8 mouse cellular contexts compared by ENCODE assay signal in genomic region chr10:80350292-80350691, GRCm38 (mm10). TPM values are rescaled to one million over a fixed set of nuclear protein-coding genes. Genes with fewer than 3 reads are reported as not detected.
DNase-seq lines count a peak whose midpoint lies in the region; ATAC-seq lines count a peak whose summit lies in the region.

No protein-coding gene starts in this region.

- no peaks in the 10 kb centered on the region for H3K4me1 ChIP-seq in hindbrain, embryonic 14.5 days (replicated peaks; ENCODE audit: control insufficient read depth, insufficient read depth, low read length)

- no peaks in the 10 kb centered on the region for H3K9me3 ChIP-seq in hindbrain, embryonic 14.5 days (ENCODE audit: control insufficient read depth, low read length)

- no peaks in the 10 kb centered on the region for H3K36me3 ChIP-seq in hindbrain, embryonic 14.5 days (replicated peaks; ENCODE audit: control insufficient read depth, insufficient read depth)

- no peak overlapping the region for H3K4me3 ChIP-seq in hindbrain, embryonic 14.5 days (replicated peaks; ENCODE audit: low read length)

- H3K4me2 ChIP-seq in hindbrain, embryonic 14.5 days (replicated peaks) = no peak overlapping the region

- peak; percentile 88 for DNase-seq in R1 (ENCODE audit: low read depth, low spot score)
- DNase-seq in cerebellum, postnatal 14 days = peak; percentile 88 to 93
- peak; percentile 83 to 89 for DNase-seq in frontal cortex, postnatal 36 days (ENCODE audit: low spot score in 2 of 2)
- peak; percentile 80 for DNase-seq in hindbrain, embryonic 14.5 days (ENCODE audit: low spot score)
- peak; percentile 79 to 81 for DNase-seq in layer of hippocampus, postnatal 36 days
- DNase-seq in right cerebral cortex, adult 2 months (ENCODE audit: low spot score in 2 of 2) = peak; percentile 86 to 92
- DNase-seq in urinary bladder, postnatal 10 days (ENCODE audit: low spot score) = peak; percentile 76

- no peak overlapping the region for H3K9ac ChIP-seq in hindbrain, embryonic 14.5 days

- H3K27ac ChIP-seq in hindbrain, embryonic 14.5 days = no peak overlapping the region

- H3K27me3 ChIP-seq in hindbrain, embryonic 14.5 days (ENCODE audit: control insufficient read depth, insufficient read depth, low read length) = peaks cover 98% of the 10 kb centered on the region

- WGBS in hindbrain, embryonic 14.5 days = 6% methylated on average over 7 of the region's 7 CpGs

- peak; percentile 62 for ATAC-seq in hindbrain, embryonic 14.5 days (ENCODE audit: low FRiP score)
- ATAC-seq in megakaryocyte, adult 5-6 weeks (ENCODE audit: poor library complexity, severe bottlenecking) = peak; percentile 92

RNA-seq across cellular contexts. Expression of gene Adamtsl5, which starts 2.1 kb away (rescaled TPM):
- polyA plus RNA-seq in hindbrain, embryonic 14.5 days (2014; fragmentation: Nextera tagmentation; extraction: Ambion mirVana) = 0.84 and 0.90 TPM in 2 replicates
- 1 to 10 TPM; 4.9 to 5.2 TPM for total RNA-seq in layer of hippocampus, postnatal 36 days (2021)
- 0.07 TPM in 1 of 2 replicates, not detected in the other for total RNA-seq in megakaryocyte, adult 5-6 weeks (2015)
- not detected in 2 replicates for total RNA-seq in megakaryocyte, adult 5-6 weeks (2017)

RNA-seq across cellular contexts. Expression of gene Plk5, which starts 6.0 kb away (rescaled TPM):
- 3.6 and 4.1 TPM in 2 replicates for polyA plus RNA-seq in hindbrain, embryonic 14.5 days (2014; fragmentation: Nextera tagmentation; extraction: Ambion mirVana)
- total RNA-seq in layer of hippocampus, postnatal 36 days (2021) = 10 to 100 TPM; 23.2 to 23.4 TPM
- not detected in 2 replicates for total RNA-seq in megakaryocyte, adult 5-6 weeks (2015)
- not detected in 2 replicates for total RNA-seq in megakaryocyte, adult 5-6 weeks (2017)

RNA-seq across cellular contexts. Expression of gene Reep6, which starts 20.5 kb away (rescaled TPM):
- 5.3 and 5.8 TPM in 2 replicates for polyA plus RNA-seq in hindbrain, embryonic 14.5 days (2014; fragmentation: Nextera tagmentation; extraction: Ambion mirVana)
- total RNA-seq in layer of hippocampus, postnatal 36 days (2021) = 10 to 100 TPM in 1 of 2 experiments, 1 to 10 TPM in 1; 8.6 to 10.3 TPM
- total RNA-seq in megakaryocyte, adult 5-6 weeks (2015) = 0.16 and 0.96 TPM in 2 replicates
- 0.37 TPM in 1 of 2 replicates, not detected in the other for total RNA-seq in megakaryocyte, adult 5-6 weeks (2017)

RNA-seq across cellular contexts. Expression of gene Pcsk4, which starts 21.0 kb away (rescaled TPM):
- polyA plus RNA-seq in hindbrain, embryonic 14.5 days (2014; fragmentation: Nextera tagmentation; extraction: Ambion mirVana) = 4.4 and 4.7 TPM in 2 replicates
- 1 to 10 TPM; 2.2 to 2.6 TPM for total RNA-seq in layer of hippocampus, postnatal 36 days (2021)
- 0.32 and 0.83 TPM in 2 replicates for total RNA-seq in megakaryocyte, adult 5-6 weeks (2015)
- not detected in 2 replicates for total RNA-seq in megakaryocyte, adult 5-6 weeks (2017)

RNA-seq across cellular contexts. Expression of gene 2310011J03Rik, which starts 30.0 kb away (rescaled TPM):
- polyA plus RNA-seq in hindbrain, embryonic 14.5 days (2014; fragmentation: Nextera tagmentation; extraction: Ambion mirVana) = 23.3 and 24.5 TPM in 2 replicates
- total RNA-seq in layer of hippocampus, postnatal 36 days (2021) = 10 to 100 TPM; 22.4 to 23.0 TPM
- 25.6 and 27.4 TPM in 2 replicates for total RNA-seq in megakaryocyte, adult 5-6 weeks (2015)
- total RNA-seq in megakaryocyte, adult 5-6 weeks (2017) = 13.8 and 17.8 TPM in 2 replicates

Comparison
In these comparisons a context has a peak if more than half of its experiments do, and no peak if none do; other contexts are left out.
1. RNA of gene Adamtsl5, which starts 2.1 kb away (total RNA-seq): 4.9 to 5.2 TPM in layer of hippocampus, postnatal 36 days; 0.07 TPM in megakaryocyte, adult 5-6 weeks; every median in the first group is over 4 times any median in the second.
2. RNA of gene Plk5, which starts 6.0 kb away (total RNA-seq): 23.2 to 23.4 TPM in layer of hippocampus, postnatal 36 days; not detected in megakaryocyte, adult 5-6 weeks; every median in the first group is over 10 times any median in the second.
3. RNA of gene Reep6, which starts 20.5 kb away (total RNA-seq): 8.6 to 10.3 TPM in layer of hippocampus, postnatal 36 days; 0.16 to 0.96 TPM in megakaryocyte, adult 5-6 weeks; every median in the first group is over 4 times any median in the second.
4. Peak in every context shown above with its lines, with median percentiles within 50 percentile points of each other: DNase-seq.